Mouse (Mus musculus) liver, postnatal 0 days (tissue): ENCODE measurements around the gene Lamtor2. TPM values are rescaled to one million over a fixed set of nuclear protein-coding genes. Genes with fewer than 3 reads are reported as not detected.

Source experiments
- ATAC-seq: fragments of 200-750 bp; cut with Nextera tagmentation; 2 replicates; pipeline ENCODE4 v1.8.0; 2017; ENCODE audit warnings: mild to moderate bottlenecking, moderate library complexity
- DNase-seq: peaks from one replicate; pipeline ENCODE4 v3.0.0-alpha.2; 2016
- H3K27ac ChIP-seq: fragments of 300-500 bp; sonication (generic); 2 replicates; pipeline ENCODE4 v1.5.1; 2014; ENCODE audit warnings: antibody characterized with exemption, moderate library complexity, mild to moderate bottlenecking, low read depth
- H3K27me3 ChIP-seq: fragments of 300-500 bp; sonication (generic); 2 replicates; pipeline ENCODE4 v1.6.1; 2014; ENCODE audit warnings: low read length, control low read depth, mixed read lengths; ENCODE audit not compliant: insufficient read depth
- H3K36me3 ChIP-seq: fragments of 300-500 bp; sonication (generic); replicated peaks from 2 replicates; pipeline ENCODE4 v1.6.1; 2014; ENCODE audit warnings: mild to moderate bottlenecking, control low read depth, low read length, moderate library complexity, mixed read lengths; ENCODE audit not compliant: insufficient read depth
- H3K4me1 ChIP-seq: fragments of 300-500 bp; sonication (generic); 2 replicates; pipeline ENCODE4 v1.6.1; 2014; ENCODE audit warnings: antibody characterized with exemption, mild to moderate bottlenecking, control low read depth; ENCODE audit not compliant: insufficient read depth
- H3K4me2 ChIP-seq: fragments of 300-500 bp; sonication (generic); 2 replicates; pipeline ENCODE4 v1.6.1; 2014; ENCODE audit warnings: low read depth, mild to moderate bottlenecking, low read length, moderate library complexity, mixed read lengths
- H3K4me3 ChIP-seq: fragments of 300-500 bp; sonication (generic); 2 replicates; pipeline ENCODE4 v1.5.1; 2014; ENCODE audit warnings: low read depth, low read length
- H3K9ac ChIP-seq: fragments of 300-500 bp; sonication (generic); replicated peaks from 2 replicates; pipeline ENCODE4 v1.6.1; 2014; ENCODE audit warnings: mild to moderate bottlenecking, moderate library complexity
- H3K9me3 ChIP-seq: fragments of 300-500 bp; sonication (generic); 2 replicates; pipeline ENCODE4 v1.6.1; 2016; ENCODE audit warnings: mild to moderate bottlenecking, control low read depth, low read length, mixed read lengths
- CTCF ChIP-seq: sonication (generic); IDR thresholded peaks from 2 replicates; pipeline ENCODE4 v1.5.1; 2016; ENCODE audit warnings: antibody characterized with exemption, low read depth
- EP300 ChIP-seq: IDR thresholded peaks from 2 replicates; pipeline ENCODE4 v1.6.1; 2016; ENCODE audit warnings: antibody characterized with exemption, low read depth, mild to moderate bottlenecking
- WGBS: fragments of 180-500 bp; shearing (Covaris S2); extraction: QIAGEN DNeasy Blood & Tissue Kit; methylation state at CpG from one replicate; pipeline ENCODE4 v1.1.7; 2014; ENCODE audit not compliant: insufficient replicate concordance; 5-methylcytosine and 5-hydroxymethylcytosine counted together
- polyA plus RNA-seq: library from polyadenylated mRNA; unstranded; fragments of >200 nt; fragmentation: Nextera tagmentation; extraction: Ambion mirVana; gene quantifications from 2 replicates; pipeline ENCODE4 v1.2.1, GENCODE M21; 2015

Lamtor2 gene
- polyA plus RNA-seq, 1 experiment from 2014 or later, result 104 TPM

DNA sequence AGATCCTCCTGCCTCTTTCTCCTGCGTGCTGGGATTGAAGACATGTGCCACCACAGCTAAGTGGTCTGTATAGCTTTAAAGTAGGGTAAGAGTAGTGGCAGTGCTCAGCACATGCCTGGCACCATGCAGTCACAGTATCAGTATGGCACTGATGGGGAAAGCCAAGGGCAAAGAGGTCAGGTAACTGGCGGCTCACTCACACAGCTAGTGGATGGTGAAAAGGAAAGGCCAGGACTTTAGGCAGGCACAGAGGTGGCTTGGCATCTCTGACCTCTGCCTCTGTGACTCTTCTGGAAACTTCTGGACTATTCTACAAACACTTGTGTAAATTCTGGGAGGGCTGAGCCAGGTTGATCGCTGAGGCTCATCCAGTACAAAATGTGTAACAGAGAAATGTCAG, 13.2 kb upstream of the Lamtor2 start:
- DNase-seq (no peak), ATAC-seq (no peak)
- Histone ChIP-seq H3K27ac (peak overlapping the region; percentile 79), H3K4me3 (no peak overlapping the region), H3K4me1 (peaks cover 25% of the 10 kb centered on the region), H3K9me3 (no peaks in the 10 kb centered on the region), H3K9ac (no peak overlapping the region), H3K4me2 (no peak overlapping the region), H3K36me3 (peaks cover 54% of the 10 kb centered on the region), H3K27me3 (no peaks in the 10 kb centered on the region)
- TF ChIP-seq EP300 (no peak), CTCF (no peak)
- 73% methylated on average over 3 of the region's 3 CpGs for WGBS

DNA sequence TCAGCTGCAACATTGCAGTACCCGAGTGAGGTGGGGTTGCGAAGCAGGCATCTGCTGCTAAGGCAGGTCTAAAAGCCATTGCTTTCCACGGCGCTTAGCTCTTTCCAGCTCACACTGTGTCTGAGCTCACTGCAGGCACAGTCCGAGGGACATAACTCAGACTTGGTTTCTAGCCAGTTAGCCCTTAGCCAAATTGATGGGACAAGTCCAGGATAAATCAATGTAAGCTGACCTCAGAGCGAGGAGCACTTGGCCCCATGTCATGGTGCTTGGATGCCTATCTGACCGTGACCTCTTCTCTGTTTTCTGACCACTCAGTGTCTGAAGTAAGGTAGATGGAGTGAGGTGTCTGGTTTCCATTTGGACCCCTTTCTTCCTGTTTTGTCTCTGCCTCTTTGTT, 11.1 kb upstream of the Lamtor2 start:
- TF ChIP-seq EP300, result no peak
- no peak for TF ChIP-seq CTCF
- H3K4me2 ChIP-seq, result 0 out of 2 replicates have a peak overlapping the region, but pooled peaks have one; percentile 6
- peak; percentile 83 for ATAC-seq
- peaks cover 68% of the 10 kb centered on the region for H3K36me3 ChIP-seq
- no peaks in the 10 kb centered on the region for H3K27me3 ChIP-seq
- H3K9ac ChIP-seq, result no peak overlapping the region
- DNase-seq, result peak; percentile 38
- H3K4me3 ChIP-seq, result no peak overlapping the region
- WGBS, result 77% methylated on average over 7 of the region's 7 CpGs
- peaks cover 16% of the 10 kb centered on the region for H3K4me1 ChIP-seq
- H3K27ac ChIP-seq, result peak overlapping the region; percentile 22; the same call in 1 of the 2 replicates
- H3K9me3 ChIP-seq, result no peaks in the 10 kb centered on the region

GRCm38 (mm10) chr3:88563442-88563841, 10.6 kb upstream of the Lamtor2 start:
- Histone ChIP-seq H3K36me3 (peaks cover 64% of the 10 kb centered on the region), H3K4me1 (peaks cover 12% of the 10 kb centered on the region), H3K4me3 (no peak overlapping the region), H3K27ac (peak overlapping the region; percentile 22; the same call in 1 of the 2 replicates), H3K9ac (no peak overlapping the region), H3K4me2 (no peak overlapping the region), H3K27me3 (no peaks in the 10 kb centered on the region), H3K9me3 (no peaks in the 10 kb centered on the region)
- WGBS, result 78% methylated on average over 4 of the region's 4 CpGs
- ATAC-seq (no peak), DNase-seq (no peak)
- TF ChIP-seq CTCF (no peak), EP300 (no peak)

- no peak overlapping the region for H3K27ac ChIP-seq
- H3K4me3 ChIP-seq, result no peak overlapping the region
- TF ChIP-seq CTCF, result no peak
- TF ChIP-seq EP300, result no peak
- 69% methylated on average over 4 of the region's 4 CpGs for WGBS
- no peak overlapping the region for H3K4me2 ChIP-seq
- no peak overlapping the region for H3K9ac ChIP-seq
- H3K36me3 ChIP-seq, result peaks cover 66% of the 10 kb centered on the region
- ATAC-seq, result no peak
- H3K4me1 ChIP-seq, result peaks cover 5% of the 10 kb centered on the region; the same call in 1 of the 2 replicates
- H3K27me3 ChIP-seq, result no peaks in the 10 kb centered on the region
- no peaks in the 10 kb centered on the region for H3K9me3 ChIP-seq
- no peak for DNase-seq
Measured at GRCm38 (mm10) chr3:88561989-88562388, 9.1 kb upstream of the Lamtor2 start.

DNA sequence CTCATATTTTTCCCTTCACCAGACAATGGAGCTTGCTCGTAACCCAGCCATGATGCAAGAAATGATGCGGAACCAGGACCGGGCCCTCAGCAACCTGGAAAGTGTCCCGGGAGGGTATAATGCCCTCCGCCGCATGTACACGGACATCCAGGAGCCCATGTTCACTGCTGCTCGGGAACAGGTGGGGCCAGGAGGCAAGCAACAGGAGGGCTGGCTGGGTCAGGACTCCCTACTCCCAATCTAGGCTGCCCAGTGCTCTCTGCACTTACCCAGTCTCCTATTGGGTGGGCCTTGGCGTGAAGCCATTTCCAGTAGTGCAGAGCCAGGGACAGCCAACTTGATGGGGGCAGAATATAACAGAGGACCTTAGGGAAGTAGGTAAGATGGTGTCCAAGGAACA, 6.7 kb upstream of the Lamtor2 start:
- no peak overlapping the region for H3K4me3 ChIP-seq
- H3K27ac ChIP-seq, result no peak overlapping the region
- peaks cover 6% of the 10 kb centered on the region for H3K4me1 ChIP-seq
- no peak for TF ChIP-seq CTCF
- no peak for TF ChIP-seq EP300
- H3K4me2 ChIP-seq, result no peak overlapping the region
- H3K27me3 ChIP-seq, result no peaks in the 10 kb centered on the region
- H3K36me3 ChIP-seq, result peaks cover 59% of the 10 kb centered on the region
- H3K9ac ChIP-seq, result no peak overlapping the region
- no peaks in the 10 kb centered on the region for H3K9me3 ChIP-seq
- 88% methylated on average over 9 of the region's 9 CpGs for WGBS
- DNase-seq, result no peak
- ATAC-seq, result no peak

GRCm38 (mm10) chr3:88556616-88557015, 3.7 kb upstream of the Lamtor2 start:
- TF ChIP-seq EP300 (no peak), CTCF (no peak)
- DNase-seq (no peak), ATAC-seq (no peak)
- H3K4me3 ChIP-seq, result no peak overlapping the region
- H3K27me3 ChIP-seq, result no peaks in the 10 kb centered on the region
- H3K4me1 ChIP-seq, result peaks cover 11% of the 10 kb centered on the region
- no peak overlapping the region for H3K9ac ChIP-seq
- no peaks in the 10 kb centered on the region for H3K9me3 ChIP-seq
- 91% methylated on average over 8 of the region's 8 CpGs for WGBS
- H3K4me2 ChIP-seq, result no peak overlapping the region
- peaks cover 45% of the 10 kb centered on the region for H3K36me3 ChIP-seq
- no peak overlapping the region for H3K27ac ChIP-seq

DNA sequence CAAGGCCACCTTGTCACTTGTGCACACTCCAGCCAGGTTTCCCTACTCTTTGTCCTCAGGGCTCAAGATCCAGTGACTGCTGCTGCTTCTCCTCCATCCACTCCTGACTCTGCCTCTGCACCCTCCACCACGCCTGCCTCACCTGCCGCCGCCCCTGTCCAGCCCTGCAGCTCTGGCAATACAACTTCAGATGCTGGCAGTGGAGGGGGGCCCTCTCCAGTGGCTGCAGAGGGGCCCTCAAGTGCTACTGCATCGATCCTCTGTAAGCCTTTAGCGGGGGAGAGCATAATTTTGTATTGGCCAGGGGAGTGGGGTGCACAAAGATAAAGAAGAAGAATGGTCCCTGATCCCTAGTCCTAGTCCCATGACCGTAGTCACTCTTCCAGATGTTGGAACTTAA, 2.9 kb upstream of the Lamtor2 start:
- H3K4me1 ChIP-seq, result peaks cover 19% of the 10 kb centered on the region
- H3K27ac ChIP-seq, result no peak overlapping the region
- H3K9ac ChIP-seq, result no peak overlapping the region
- TF ChIP-seq EP300, result no peak
- no peak for TF ChIP-seq CTCF
- DNase-seq (no peak), ATAC-seq (no peak)
- H3K4me3 ChIP-seq, result no peak overlapping the region
- H3K9me3 ChIP-seq, result no peaks in the 10 kb centered on the region
- H3K4me2 ChIP-seq, result no peak overlapping the region
- H3K36me3 ChIP-seq, result peaks cover 37% of the 10 kb centered on the region
- H3K27me3 ChIP-seq, result no peaks in the 10 kb centered on the region
- WGBS, result 93% methylated on average over 6 of the region's 6 CpGs
